Mouse (Mus musculus) thymus, adult 2 months (tissue): ENCODE measurements around the gene St6galnac3. TPM values are rescaled to one million over a fixed set of nuclear protein-coding genes. Genes with fewer than 3 reads are reported as not detected.

Source experiments
- DNase-seq: peaks from one replicate; pipeline ENCODE4 v3.0.0; 2021
- H3K27ac ChIP-seq: fragments of 200-500 bp; 2 replicates; pipeline ENCODE4 v1.5.1; 2012; ENCODE audit warnings: low read length, control low read depth; ENCODE audit not compliant: control insufficient read depth, insufficient read depth
- H3K27me3 ChIP-seq: fragments of 200-500 bp; 2 replicates; pipeline ENCODE4 v1.6.1; 2012; ENCODE audit warnings: mild to moderate bottlenecking, low read length, moderate library complexity, mixed read lengths; ENCODE audit not compliant: control insufficient read depth, insufficient read depth
- H3K36me3 ChIP-seq: fragments of 200-500 bp; 2 replicates; pipeline ENCODE4 v1.6.1; 2012; ENCODE audit warnings: mild to moderate bottlenecking, low read length, moderate library complexity; ENCODE audit not compliant: control insufficient read depth, insufficient read depth
- H3K4me1 ChIP-seq: fragments of 200-500 bp; replicated peaks from 2 replicates; pipeline ENCODE4 v1.6.1; 2012; ENCODE audit warnings: low read length; ENCODE audit not compliant: control insufficient read depth, insufficient read depth
- H3K4me3 ChIP-seq: fragments of 200-500 bp; 2 replicates; pipeline ENCODE4 v1.5.1; 2012; ENCODE audit warnings: mild to moderate bottlenecking, low read length, control low read depth, moderate library complexity; ENCODE audit not compliant: control insufficient read depth, insufficient read depth
- CTCF ChIP-seq: fragments of 200-500 bp; IDR thresholded peaks from 2 replicates; pipeline ENCODE4 v1.5.1; 2012; ENCODE audit warnings: mild to moderate bottlenecking, control low read depth, low read length, moderate library complexity, borderline replicate concordance; ENCODE audit not compliant: control insufficient read depth, poor library complexity, insufficient read depth; ENCODE audit errors: extremely low read depth
- POLR2A ChIP-seq: fragments of 200-500 bp; IDR thresholded peaks from 2 replicates; pipeline ENCODE4 v1.6.1; 2012; ENCODE audit warnings: mild to moderate bottlenecking, low read length, control low read depth, moderate library complexity; ENCODE audit not compliant: control insufficient read depth, poor library complexity, insufficient read depth; ENCODE audit errors: extremely low read depth
- WGBS: fragments of 180-500 bp; shearing (Covaris S2); methylation state at CpG from one replicate; pipeline ENCODE4 v1.1.7; 2018; 5-methylcytosine and 5-hydroxymethylcytosine counted together
- polyA plus RNA-seq: library from polyadenylated mRNA; depleted of rRNA; stranded (reverse); fragments of >200 nt; gene quantifications from 2 replicates; pipeline ENCODE4 v1.2.3, GENCODE M21; 2012

The St6galnac3 gene
- polyA plus RNA-seq, 1 experiment: 1.3 TPM

DNA sequence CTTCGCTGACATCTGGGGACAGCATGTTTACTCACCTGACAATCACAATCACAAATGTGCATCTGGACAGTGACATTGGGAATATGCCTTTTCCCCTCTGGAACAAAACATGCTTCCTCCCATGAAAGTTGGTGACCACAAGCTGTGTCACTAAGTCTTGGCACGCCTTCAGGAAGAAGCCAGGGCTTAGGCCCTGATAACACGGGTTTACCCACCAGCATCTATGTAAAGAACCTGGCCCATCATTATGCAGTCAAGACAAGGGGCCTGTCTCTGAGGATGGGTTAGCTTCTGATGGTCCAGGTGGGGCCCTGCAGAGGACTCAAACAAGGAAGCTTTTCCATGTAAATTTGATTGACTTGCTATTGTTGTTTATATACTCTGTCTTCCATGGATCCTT, 131.9 kb downstream of the St6galnac3 start:
- WGBS: 89% methylated on average over 3 of the region's 3 CpGs

DNA sequence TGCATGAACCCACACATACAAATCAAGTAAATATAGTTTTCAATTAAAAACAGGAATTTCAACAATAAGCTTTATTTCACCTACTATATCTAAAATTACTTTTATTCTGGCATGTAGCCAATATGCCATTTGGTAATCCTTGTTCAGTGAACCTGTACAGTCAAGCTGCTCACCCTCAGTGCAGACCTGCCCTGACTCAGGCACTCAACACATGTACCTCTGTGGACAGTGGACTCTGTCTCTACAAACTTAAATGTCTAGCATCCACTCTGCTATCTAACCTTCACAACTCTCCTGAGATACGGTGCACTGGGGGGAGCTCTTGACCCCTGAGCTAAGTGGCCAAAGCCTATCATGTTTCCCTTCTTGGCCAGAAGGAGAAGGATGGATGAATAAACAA, 137.4 kb downstream of the St6galnac3 start:
- Histone ChIP-seq H3K4me1 (no peaks in the 10 kb centered on the region), H3K36me3 (no peaks in the 10 kb centered on the region), H3K27me3 (no peaks in the 10 kb centered on the region), H3K4me3 (no peak overlapping the region), H3K27ac (no peak overlapping the region)
- TF ChIP-seq CTCF (no peak), POLR2A (no peak)
- DNase-seq: no peak
- 93% methylated on average over 1 of the region's 1 CpGs for WGBS

More for the DNA sequence above, 131.9 kb downstream of the St6galnac3 start:
- no peak for DNase-seq
- TF ChIP-seq POLR2A (no peak), CTCF (no peak)
- no peak overlapping the region for H3K27ac ChIP-seq
- H3K4me1 ChIP-seq: no peaks in the 10 kb centered on the region
- H3K36me3 ChIP-seq: no peaks in the 10 kb centered on the region
- H3K4me3 ChIP-seq: no peak overlapping the region
- H3K27me3 ChIP-seq: no peaks in the 10 kb centered on the region

DNA sequence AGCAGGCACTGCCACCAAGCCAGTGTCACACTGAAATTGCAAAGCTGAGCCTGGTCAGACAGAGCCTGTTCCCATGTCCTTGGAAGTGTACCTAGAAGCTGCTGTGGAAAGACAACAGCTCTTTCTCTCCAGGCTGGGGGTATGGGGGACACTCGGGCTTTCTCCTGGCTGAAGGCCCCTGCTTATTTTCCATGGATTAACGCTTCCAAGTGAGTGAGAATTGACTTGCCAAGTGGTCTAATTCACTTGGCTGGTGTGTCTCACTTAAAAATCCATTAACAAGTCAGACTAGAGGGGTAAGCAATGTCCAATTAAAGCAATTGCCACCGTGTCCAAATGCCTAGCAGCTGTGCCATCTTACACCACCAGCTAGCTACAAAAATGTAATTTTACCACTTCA, 140.1 kb downstream of the St6galnac3 start:
- Histone ChIP-seq H3K27ac (no peak overlapping the region), H3K27me3 (no peaks in the 10 kb centered on the region), H3K4me3 (no peak overlapping the region), H3K4me1 (no peaks in the 10 kb centered on the region), H3K36me3 (no peaks in the 10 kb centered on the region)
- DNase-seq: no peak
- TF ChIP-seq POLR2A: no peak
- TF ChIP-seq CTCF: no peak
- 92% methylated on average over 3 of the region's 3 CpGs for WGBS

DNA sequence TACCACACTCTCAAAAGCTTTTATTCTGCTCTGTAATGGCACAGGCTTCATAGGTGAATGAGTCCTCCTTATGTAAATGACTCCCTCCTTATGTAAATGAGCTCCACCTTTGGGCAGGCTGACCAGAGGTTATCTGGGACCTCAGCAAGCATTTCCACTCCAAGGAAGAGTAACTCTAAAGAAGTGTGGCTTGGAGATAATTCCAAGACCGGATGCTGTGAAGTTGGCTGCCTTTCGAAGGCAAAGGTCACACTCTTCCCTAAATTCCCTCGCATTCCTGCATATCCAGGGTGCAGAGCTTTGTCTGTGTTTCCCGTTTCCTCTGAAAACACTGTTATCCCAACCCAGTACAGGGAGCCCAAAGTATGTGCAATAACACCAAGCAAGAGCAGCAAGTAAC, 142.9 kb downstream of the St6galnac3 start:
- Histone ChIP-seq H3K27ac (no peak overlapping the region), H3K4me3 (no peak overlapping the region), H3K36me3 (no peaks in the 10 kb centered on the region), H3K4me1 (no peaks in the 10 kb centered on the region), H3K27me3 (no peaks in the 10 kb centered on the region)
- 98% methylated on average over 4 of the region's 4 CpGs for WGBS
- DNase-seq: no peak
- TF ChIP-seq POLR2A: no peak
- TF ChIP-seq CTCF: no peak

DNA sequence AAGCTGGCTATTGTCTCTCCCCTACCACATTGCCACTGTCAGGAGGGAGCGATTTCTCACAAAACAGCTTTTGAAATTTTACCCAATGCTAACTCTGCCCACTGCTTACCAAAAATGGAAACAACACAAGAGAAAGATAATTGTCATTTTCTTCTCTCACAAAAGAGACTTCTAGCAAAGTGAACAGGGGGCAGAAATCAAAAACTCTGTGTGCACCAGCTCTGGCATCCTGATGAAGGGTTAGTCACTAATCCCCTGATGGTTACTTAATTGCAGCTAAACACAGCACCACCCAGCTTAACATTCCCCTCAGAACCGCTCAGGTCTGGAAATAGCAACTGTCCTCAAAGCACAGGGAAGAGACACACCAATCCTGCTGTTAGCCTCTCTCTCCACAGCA, 144.3 kb downstream of the St6galnac3 start:
- Histone ChIP-seq H3K36me3 (no peaks in the 10 kb centered on the region), H3K27ac (no peak overlapping the region), H3K4me3 (no peak overlapping the region), H3K4me1 (no peaks in the 10 kb centered on the region), H3K27me3 (no peaks in the 10 kb centered on the region)
- no peak for DNase-seq
- 88% methylated on average over 2 of the region's 2 CpGs for WGBS
- no peak for TF ChIP-seq CTCF
- no peak for TF ChIP-seq POLR2A

DNA sequence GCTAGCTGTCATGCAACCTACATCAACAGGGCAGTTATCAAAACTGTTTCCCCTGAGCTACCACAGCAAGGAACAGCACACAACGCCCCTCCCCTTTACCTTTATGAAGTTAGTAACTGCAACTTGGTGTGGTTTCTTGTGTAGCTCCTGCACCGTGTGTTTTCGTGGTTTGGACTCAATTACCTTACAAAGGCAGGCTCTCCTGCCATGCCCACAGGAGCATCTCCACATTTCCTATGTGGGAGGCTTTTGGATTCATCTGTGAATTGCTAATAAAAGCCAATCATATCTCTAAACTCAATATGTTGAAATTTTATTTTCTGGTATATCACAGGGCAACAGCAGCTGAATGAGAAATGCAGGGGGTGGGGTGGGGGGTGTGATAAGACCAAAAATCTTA, 144.8 kb downstream of the St6galnac3 start:
- TF ChIP-seq POLR2A (no peak), CTCF (no peak)

DNA sequence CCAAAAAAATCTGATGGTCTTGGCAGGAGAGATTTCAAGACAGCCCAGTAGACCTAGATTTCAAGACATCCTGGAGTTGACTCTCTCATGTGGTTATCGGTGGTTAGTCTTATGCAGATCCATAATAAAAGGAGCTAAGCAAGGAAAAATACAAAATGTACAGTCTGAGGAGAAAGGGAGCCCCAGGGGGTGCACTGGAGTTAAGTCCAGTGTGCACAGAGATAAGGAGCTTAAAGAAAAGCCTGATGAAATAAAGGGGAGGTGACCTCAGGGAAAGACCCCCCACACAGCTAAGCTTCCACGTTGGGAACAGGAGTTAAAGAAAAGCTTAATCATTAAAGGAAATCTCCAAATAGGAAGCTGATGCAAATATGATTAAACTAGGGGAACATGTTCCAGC, 147.7 kb downstream of the St6galnac3 start:
- H3K4me1 ChIP-seq: no peaks in the 10 kb centered on the region
- H3K27me3 ChIP-seq: no peaks in the 10 kb centered on the region
- TF ChIP-seq CTCF (no peak), POLR2A (no peak)
- H3K4me3 ChIP-seq: no peak overlapping the region
- DNase-seq: no peak
- H3K27ac ChIP-seq: no peak overlapping the region
- H3K36me3 ChIP-seq: no peaks in the 10 kb centered on the region
- 89% methylated on average over 2 of the region's 2 CpGs for WGBS

More for the DNA sequence above, 144.8 kb downstream of the St6galnac3 start:
- WGBS: 19% methylated on average over 3 of the region's 3 CpGs
- Histone ChIP-seq H3K36me3 (no peaks in the 10 kb centered on the region), H3K27ac (no peak overlapping the region), H3K27me3 (no peaks in the 10 kb centered on the region), H3K4me1 (no peaks in the 10 kb centered on the region), H3K4me3 (no peak overlapping the region)
- no peak for DNase-seq
